Mouse (Mus musculus) T-helper 1 cell (primary cell): ENCODE measurements around the gene Slc25a36.

Experiments
- in situ Hi-C: fragments of 300-600 bp; cut with MboI, MseI; formaldehyde crosslinking; loops from one replicate; pipeline ENCODE4 v1.15.1; 2025; ENCODE audit warnings: high pct_unique_total_duplicates

Slc25a36 gene

DNA sequence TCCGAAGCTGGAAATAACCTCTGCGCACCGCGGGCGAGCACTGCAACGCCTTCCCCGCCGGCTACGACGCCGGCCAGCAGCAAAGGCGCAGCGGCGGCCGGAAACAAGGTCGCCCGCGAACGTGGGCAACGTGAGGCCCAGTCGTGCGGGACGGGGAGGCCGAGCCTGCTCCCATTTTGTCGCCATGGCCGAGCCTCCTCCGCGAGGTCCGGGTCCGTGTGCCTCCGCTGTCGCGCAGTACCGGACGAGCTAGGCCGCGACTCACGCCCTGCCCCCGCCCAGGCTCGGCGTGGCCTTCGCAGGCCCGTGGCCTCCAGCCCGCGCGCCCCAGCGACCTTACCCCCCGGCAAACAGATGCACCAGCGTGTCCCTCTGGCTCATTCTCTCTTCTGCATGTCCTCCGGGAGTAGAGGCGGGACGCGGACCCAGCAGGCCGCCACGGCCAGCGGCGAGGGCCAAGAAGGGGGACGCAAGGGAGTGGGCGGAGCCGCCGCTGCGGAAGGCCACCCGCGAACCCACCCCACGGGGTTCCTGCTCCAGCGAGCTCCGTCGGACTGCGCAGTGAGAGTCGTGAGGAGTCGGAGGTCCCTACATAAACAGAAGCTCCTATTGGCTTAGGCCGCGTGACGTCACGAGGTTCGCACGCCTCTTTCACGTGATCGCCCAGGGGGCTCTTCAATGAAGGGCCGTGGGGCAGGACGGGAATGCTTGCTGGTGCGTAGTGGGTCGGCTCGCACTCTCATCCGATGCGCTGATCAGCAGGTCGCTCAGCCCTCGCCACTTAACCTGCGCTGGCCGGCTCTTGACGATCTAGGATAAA is at the start of gene Slc25a36:
Gene Slc25a36, minus strand, starts transcription at position 587 of the 820 bp plus-strand sequence.
- in situ Hi-C loops, result no loop called here

DNA sequence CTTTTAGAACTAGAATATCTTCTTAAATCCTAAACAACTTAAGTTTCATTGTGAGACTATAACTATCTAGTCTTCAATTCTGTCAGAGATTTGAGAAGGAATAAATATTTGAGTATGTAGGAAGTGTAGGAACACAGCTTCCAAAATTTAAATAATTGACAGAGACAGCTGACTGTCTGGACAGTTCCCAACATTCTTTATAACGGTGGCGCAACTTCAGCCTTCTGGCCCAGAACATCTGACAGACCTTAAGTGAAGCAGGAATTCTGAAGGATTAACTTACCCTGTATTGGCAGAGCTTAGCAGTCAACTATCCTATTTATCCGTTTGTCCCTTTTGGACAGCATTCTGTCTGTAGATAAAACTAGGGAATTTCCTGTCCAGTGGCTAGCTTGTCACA is 47.5 kb upstream of the Slc25a36 start:
- in situ Hi-C loops, result no loop called here

DNA sequence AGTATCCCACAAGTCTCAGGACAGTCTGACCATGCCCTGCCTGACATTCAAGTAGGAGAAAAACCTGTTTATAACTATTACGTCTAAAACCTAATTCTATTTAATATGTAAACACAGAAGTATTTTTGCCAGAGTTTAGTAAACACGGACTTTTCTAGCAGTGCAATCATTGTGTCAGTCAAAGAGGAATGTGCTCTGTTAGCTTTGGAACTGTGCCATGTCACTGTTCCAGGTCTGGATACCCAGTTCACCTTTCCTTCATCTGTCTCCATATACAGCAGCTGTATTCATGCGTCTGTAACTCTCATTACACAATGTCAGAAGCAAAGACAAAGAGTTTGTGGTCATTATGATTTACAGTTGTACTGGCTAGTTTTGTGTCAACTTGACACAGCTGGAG is 45.0 kb upstream of the Slc25a36 start:
- in situ Hi-C loops, result no loop called here

DNA sequence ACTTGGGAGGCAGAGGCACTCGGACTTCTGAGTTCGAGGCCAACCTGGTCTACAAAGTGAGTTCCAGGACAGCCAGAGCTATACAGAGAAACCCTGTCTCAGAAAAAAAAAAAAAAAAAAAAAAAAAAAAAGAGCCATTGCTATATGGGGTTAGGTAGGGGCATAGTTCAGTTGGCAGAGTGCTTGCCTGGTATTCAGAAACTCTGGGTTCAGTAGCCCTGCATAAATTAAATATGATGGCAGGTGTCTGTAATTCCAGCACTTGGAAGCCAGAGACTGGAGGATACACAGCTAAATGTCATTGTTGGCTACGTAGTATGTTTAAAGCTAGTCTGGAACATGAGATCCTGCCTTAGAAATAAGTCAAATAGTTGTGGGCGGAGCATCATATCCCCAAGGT is 44.0 kb upstream of the Slc25a36 start:
- in situ Hi-C loops, result no loop called here

DNA sequence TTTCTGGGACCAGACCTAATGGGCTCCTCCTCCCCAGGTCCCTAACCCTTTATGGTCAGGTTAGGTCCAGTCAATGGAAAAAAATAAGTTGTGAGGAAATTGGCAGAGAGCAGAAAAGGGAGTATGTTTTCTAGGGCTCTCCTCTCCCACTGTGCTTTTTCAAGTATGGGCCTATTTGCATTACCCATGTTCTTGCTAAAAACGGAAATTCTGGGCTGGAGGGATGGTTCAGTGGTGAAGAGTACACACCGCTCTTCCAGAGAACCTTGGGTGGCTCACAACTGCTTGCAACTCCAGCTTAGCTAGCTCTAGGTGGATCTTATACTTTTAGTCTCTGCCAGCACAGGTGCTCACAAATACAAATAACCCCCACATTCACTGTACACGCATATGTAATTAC is 42.0 kb upstream of the Slc25a36 start:
- in situ Hi-C loops, result no loop called here

DNA sequence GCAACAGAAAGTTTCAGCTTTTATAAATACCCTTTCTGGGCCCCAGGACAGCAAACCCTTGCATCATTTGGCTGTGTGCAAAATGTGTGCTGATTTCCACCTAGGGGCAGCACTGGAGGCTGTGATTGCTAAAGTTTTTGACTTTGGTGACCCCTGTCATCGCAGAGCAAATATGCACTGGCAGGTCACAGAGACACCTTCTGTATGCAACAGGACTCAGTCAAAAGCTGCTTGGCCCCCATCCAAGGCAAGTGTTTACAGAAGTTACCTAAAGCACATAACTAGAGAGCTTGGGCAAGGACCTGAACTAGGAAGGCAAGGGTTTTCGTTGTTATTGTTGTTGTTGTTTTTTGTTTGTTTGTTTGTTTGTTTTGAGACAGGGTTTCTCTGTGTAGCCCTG is 36.3 kb upstream of the Slc25a36 start:
- in situ Hi-C loops, result no loop called here

DNA sequence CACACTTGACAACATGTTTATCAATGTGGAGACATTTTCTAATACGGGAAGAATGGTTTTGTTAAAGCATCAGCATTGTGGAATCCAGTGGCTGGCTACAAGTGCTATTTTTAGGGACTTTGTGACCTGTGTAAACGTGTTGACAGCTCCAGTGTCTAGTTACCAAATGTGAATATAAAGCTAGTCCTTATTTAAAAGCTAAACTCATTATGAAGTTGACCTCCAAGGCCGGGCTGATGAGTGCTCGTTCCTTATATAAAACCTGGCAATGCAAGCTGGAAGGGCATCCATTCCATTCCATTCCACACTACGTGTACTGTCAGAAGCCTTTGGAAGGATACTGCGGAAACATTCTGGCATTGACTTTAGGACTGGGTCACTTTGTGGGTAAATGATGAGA is 34.4 kb upstream of the Slc25a36 start:
- in situ Hi-C loops, result no loop called here

DNA sequence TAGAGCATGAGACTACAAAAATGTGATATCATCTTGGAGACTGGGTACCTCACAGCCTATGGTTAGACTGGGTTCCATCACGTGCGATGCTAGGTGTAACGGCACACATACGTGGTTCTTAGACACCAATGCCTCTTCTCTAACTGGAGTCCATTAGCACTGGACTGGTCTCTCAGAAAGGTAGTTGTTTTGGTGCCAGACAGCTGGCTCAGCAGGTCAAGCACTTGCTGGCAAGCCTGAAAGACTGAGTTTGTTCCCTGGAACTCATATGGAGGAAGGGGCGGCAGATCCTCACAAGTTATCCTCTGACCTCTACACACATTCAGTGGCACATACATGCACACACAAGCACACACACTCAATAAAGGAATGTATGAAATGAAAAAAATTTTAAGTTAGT is 32.5 kb upstream of the Slc25a36 start:
- in situ Hi-C loops, result no loop called here

DNA sequence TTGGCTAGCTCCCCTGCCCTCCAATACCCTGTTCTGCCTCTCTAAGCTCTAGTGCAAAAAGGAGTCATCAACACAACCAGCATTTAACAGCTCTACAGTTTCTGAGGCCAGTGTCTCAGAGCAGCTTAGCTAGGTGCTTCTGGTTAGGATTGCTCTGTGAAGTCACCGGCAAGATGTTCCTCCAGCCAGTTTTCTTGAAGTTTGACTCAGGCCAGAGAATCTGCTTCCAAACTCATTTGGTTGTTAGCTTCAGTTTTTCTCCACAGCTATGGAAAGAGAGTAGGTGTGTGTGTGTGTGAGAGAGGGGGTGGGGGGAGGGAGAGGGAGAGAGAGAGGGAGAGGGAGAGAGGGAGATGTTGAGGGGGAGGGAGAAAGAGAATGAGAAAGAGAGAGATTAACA is 31.6 kb upstream of the Slc25a36 start:
- in situ Hi-C loops, result no loop called here

DNA sequence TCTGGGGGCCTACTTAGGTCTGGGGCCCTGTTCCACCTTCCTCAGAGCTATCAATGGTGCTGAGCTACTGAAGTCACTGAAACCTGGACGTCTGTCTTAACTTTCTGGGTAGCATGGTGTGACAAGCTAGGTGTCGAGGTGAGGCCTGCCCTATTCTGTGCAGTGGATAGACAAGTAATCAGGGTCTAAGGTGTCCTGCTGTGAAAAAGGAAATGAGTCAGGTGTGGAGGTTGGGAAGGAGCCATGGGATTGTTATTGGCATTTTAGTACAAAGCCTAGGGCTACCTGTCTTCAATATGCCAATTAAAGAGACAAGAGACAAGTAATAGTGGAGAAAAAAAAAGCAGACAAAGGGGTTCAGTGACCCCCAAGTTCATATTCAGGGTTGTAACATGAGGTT is 30.8 kb upstream of the Slc25a36 start:
- in situ Hi-C loops, result no loop called here

DNA sequence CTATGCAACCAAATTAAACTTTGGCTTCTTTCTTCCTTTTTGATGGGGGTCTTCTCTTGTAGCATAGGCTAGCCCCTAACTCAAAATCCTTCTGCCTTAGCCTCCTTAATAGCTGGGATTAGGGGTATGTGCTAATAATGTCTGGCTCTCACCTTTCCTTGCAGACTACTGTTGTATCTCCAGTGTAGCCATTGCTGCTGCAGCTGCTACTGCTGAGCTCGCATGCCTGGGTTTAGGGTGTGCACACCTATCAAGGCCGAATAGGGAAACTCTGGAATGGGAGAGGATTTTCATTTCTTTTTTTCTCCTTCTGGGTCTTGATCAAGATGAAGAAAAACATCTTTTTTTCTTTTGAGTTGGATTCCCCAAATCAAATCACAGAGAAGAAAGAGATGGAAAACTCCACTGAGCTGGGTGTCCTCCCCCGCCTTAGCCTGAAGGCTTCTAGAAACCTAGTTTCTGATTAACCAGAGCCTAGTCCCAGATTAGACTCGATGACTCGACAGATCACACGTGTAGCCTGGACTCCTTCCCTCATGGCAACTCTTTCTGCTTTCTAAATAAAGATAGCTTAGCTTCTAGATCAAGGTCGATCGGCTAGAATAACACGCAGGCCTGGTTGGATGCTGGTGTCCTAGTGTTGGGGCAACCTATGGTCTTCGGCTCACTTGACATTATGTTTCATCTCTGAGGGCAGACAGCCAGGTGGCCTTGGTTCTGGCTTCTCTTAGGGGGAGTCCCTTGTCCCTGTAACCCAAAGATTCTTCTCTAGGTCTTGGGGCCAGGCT is 29.4 kb upstream of the Slc25a36 start:
- in situ Hi-C loops, result no loop called here

DNA sequence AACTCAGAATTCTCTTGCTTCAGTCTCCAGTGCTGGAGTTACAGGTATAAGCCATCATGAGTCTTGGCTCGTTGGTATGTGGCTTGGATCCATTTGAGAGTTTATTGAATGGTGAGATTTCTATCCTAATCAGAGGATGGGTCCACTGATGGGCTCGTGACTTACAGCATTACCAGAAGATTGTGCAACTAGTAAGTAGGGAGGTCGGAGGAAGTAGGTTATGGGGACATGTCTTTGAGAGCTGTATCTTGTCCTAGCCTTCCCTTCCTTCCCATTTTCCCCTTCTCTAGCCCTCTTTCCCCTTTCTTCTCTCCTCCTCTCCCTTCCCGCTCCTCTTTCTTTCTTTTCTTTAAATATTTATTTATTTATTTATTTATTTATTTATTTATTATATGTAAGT is 26.7 kb upstream of the Slc25a36 start:
- in situ Hi-C loops, result no loop called here

DNA sequence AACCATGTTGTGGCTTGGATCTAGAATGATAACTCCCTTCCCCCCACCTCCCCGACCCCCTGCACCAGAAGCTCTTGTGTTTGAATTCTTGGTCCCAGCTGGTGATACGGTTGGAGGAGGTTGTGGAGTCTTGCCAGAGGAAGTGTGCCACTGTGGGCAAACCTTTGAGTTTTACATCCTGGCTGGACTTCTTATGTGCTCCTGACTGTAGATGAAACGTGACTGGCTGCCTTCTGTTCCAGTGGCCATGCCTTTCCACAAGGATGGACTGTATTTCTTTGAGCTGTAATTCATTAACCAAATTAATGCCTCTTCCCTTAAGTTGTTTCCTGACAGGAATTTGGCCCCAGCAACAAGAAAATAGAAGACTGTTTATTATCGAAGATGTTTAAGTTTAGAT is 26.2 kb upstream of the Slc25a36 start:
- in situ Hi-C loops, result no loop called here

DNA sequence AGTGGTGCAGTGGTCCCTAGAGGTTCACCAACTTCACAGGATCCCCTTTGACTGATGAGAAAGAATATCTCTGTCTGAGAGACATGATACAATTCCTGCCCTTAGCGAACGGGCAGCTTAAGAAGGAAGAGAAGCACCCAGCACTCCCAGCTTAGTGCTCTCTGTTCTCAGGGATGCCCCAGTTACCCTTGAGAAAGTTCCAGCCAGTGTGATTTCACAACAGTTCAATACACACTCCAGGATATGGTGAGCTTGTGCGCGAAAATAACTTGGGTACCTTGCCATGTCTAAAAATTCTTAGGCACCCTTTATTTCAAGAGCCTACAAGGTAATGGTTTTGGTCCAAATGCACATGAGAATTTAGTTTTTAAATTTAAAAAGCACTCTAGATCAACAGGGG is 24.9 kb upstream of the Slc25a36 start:
- in situ Hi-C loops, result no loop called here

DNA sequence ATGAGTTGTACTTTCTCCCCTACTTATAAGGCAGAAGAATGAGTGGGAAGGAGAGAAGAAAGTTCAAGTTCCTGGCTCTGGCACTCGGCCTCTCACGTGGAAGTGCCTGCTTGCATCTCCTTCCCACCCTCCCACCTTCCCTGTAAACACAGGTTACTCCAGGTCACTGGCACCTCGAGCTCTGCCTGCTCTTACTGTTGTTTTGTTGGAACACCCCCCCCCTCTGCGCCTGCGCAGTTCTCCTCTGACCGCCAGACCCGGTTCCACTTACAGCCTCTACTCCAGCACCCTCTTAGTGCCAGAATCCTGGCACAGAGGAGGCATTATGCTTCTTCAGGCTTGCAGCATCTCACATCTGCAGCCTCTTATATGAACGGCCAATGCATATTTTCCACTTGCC is 22.2 kb upstream of the Slc25a36 start:
- in situ Hi-C loops, result no loop called here

DNA sequence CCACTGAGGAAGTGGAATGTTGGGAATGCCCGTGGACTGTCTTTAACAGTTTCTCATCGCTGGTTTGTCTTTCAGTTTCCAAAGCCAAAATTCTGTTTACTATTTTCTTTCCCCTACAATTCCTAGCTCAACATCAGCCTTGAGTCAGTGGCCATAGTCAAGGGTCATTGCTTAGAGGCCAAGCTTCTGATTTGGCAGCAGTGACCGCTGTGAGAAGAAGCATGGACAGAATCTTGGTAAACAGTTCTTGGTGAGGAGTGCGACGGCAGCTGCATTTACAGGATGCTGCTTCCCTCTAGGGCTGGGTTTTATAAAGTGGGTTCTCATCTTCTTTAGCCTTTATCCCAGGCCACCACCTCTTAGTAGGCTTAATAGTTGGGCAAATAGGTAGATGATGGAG is 19.0 kb upstream of the Slc25a36 start:
- in situ Hi-C loops, result no loop called here

DNA sequence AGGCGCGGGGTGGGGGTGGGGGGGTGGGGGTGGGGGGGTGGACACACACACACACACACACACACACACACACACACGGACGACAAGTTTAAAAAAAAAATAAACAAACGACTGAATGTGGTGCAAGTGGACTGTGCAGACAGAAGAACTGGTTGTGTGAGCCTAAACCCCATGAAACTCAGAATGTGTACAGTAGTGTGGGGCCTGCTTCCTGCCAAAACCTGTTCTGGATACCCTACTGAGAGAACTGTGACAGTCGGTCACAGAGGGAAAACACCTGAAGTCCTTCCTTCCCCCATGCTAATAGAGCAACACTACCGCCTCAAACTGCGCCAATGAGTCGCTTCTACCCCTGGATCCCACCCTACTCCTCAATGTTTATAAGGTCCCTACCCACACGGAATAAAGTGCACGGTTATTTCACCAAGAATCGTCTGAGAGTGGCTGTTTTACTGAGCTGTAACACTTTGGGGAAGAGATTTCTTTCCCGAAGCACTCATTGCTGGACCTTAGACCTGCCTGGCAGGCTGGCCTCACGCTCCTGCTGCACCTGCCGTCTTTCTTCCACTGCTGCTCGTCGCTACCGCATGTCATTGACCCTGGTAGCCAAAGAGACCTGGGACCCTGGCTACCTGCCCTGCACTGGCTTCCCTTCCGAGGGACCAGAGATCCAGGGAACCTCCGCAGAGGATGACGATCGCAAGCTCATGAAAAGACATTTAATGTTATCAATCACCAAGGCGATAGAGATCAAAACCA is 13.2 kb upstream of the Slc25a36 start:
- in situ Hi-C loops, result no loop called here

DNA sequence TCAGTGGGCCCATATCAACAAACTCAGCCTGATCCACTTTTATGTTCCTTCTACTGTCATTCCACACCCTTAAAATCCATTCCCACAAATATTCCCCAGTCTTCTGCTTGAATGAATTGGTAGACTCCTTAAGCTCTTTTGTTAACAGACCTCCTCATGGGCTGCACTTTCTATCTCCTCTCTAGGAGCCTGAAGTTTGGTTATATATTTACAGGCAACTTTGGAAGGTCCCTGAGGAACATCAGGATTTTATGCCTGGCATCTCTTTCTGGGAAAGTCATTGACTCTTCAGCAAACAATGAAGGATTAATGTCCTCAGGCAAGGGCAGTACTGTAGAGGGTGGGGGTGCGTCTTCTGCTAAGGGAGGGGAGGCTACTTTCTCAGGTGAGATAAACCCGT is 10.5 kb upstream of the Slc25a36 start:
- in situ Hi-C loops, result no loop called here

DNA sequence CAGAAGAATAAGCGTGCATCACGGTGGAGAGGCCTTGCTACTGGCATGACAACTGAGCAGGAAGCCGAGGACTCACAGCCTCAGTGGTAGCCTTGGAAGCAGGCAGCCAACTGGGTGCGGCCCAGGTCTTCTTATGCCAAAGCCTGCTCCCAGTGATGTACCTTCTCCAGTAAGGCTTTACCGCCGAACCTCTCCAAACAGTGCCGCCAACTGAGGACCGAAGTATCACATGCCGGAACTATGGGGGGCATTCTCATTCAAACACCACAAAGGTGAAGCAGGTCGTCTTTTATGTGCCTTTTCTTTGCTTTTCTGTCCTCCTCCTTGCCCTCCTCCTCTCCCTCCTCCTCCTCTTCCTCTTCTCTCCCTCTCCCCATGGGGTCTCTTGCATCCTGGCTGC is 3.3 kb upstream of the Slc25a36 start:
- in situ Hi-C loops, result no loop called here

DNA sequence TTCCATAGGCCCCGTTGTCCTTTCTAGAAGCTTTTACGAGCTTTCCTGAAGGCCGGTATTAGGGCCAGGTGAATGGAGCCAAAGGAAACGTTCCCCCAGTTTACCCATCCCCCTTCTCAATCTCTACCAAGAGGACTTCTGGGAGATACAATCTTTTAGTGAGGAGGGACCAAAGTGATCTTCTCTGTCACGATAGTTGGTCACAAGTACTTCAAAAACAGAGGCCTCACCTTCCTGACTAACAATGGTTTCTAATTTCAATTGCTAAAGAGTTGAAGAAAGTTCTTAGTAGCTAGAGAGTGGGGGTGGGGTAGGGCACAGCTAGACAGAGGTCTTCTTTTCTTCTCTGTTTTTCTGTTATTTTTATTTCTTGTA is 2.6 kb upstream of the Slc25a36 start:
- in situ Hi-C loops, result no loop called here

DNA sequence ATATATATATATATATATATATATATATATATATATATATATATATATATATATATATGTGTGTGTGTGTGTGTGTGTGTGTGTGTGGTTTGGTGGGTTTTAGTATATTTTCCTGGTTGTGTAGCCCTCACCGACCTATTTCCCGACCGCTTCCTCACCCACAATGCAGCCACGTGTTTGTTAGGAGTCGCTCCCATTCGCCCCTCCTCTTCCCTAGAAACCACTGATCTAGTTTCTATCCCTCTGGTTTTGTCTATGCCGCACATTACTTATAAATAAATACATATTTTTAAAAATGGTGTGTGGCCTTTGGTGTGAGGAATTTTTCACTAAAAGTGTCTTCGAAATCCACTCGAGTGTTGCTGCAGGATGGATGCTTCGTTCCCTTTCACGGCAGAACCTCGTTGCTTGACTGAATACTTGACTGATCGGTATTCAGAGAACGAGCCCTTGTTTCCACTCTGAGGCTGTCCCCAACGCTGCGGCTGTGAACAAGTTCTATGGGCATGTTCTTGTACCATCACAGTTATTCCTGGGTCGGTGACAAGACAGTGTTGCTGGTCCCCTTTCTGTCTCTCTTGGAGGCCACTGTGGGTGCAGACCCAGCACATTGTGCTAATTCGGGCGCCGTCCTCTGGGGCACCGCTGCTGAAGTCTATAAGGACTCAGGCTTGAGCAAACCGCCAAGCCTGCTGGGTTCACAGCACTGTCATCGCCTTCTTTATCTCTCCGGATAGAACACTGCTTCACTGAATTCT is 2.0 kb upstream of the Slc25a36 start:
- in situ Hi-C loops, result no loop called here

DNA sequence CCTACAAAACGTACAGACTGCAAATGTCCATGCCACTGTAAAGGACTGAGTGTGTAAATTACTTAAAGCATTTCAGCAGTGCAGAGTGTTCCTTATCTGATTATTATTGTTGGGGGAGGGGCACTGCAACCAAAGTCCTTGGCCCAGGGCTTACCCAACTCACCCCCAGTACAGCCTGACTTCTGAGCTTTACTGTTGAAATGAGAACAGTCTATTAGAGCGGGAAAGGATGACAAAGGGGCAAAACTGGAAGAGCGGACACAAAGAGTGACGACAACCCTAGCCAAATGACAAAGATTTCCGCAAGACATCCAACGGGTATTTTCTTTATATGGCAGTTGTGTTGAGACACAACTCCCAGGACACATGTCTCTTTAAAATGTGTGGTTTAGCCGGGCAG is 1.3 kb upstream of the Slc25a36 start:
- in situ Hi-C loops, result no loop called here
